Mouse (Mus musculus) stomach, embryonic 16.5 days (tissue): ENCODE results near the gene Foxb2. TPM values are rescaled to one million over a fixed set of nuclear protein-coding genes. Genes with fewer than 3 reads are reported as not detected.
"Not testable (repeated sequence)": the region's sequence is repeated elsewhere in the genome, so short reads cannot be mapped to it uniquely, and the experiment has no call there.

ENCODE experiments used
- ATAC-seq: fragments of 200-750 bp; cut with Nextera tagmentation; 2 replicates; pipeline ENCODE4 v1.8.0; 2017; ENCODE audit warnings: moderate number of reproducible peaks, moderate TSS enrichment; ENCODE audit not compliant: insufficient read depth, low FRiP score
- H3K27ac ChIP-seq: fragments of 300-500 bp; sonication (generic); 2 replicates; pipeline ENCODE4 v1.5.1; 2014; ENCODE audit warnings: low read length
- H3K27me3 ChIP-seq: fragments of 300-500 bp; sonication (generic); 2 replicates; pipeline ENCODE4 v1.6.1; 2014; ENCODE audit warnings: low read length, control low read depth, mixed read lengths; ENCODE audit not compliant: control insufficient read depth, insufficient read depth
- H3K36me3 ChIP-seq: fragments of 300-500 bp; sonication (generic); 2 replicates; pipeline ENCODE4 v1.6.1; 2014; ENCODE audit warnings: low read length; ENCODE audit not compliant: control insufficient read depth, insufficient read depth
- H3K4me1 ChIP-seq: fragments of 300-500 bp; sonication (generic); 2 replicates; pipeline ENCODE4 v1.6.1; 2014; ENCODE audit warnings: low read length, control low read depth, mixed read lengths; ENCODE audit not compliant: control insufficient read depth, insufficient read depth
- H3K4me2 ChIP-seq: fragments of 300-500 bp; sonication (generic); 2 replicates; pipeline ENCODE4 v1.6.1; 2014; ENCODE audit warnings: low read depth, low read length, mixed read lengths
- H3K4me3 ChIP-seq: fragments of 300-500 bp; sonication (generic); replicated peaks from 2 replicates; pipeline ENCODE4 v1.5.1; 2014; ENCODE audit warnings: mild to moderate bottlenecking, low read length
- H3K9ac ChIP-seq: fragments of 300-500 bp; sonication (generic); 2 replicates; pipeline ENCODE4 v1.6.1; 2014; ENCODE audit warnings: low read length
- H3K9me3 ChIP-seq: fragments of 300-500 bp; sonication (generic); replicated peaks from 2 replicates; pipeline ENCODE4 v1.6.1; 2016; ENCODE audit warnings: low read length, control low read depth; ENCODE audit not compliant: control insufficient read depth
- WGBS: fragments of 180-500 bp; shearing (Covaris S2); extraction: QIAGEN DNeasy Blood & Tissue Kit; methylation state at CpG from one replicate; pipeline ENCODE4 v1.1.7; 2014; 5-methylcytosine and 5-hydroxymethylcytosine counted together
- polyA plus RNA-seq: library from polyadenylated mRNA; unstranded; fragments of >200 nt; fragmentation: Nextera tagmentation; extraction: Ambion mirVana; gene quantifications from 2 replicates; pipeline ENCODE4 v1.2.1, GENCODE M21; 2015

Gene Foxb2
- polyA plus RNA-seq, 1 experiment from 2014 or later, result not detected

- peaks cover 24% of the 10 kb centered on the region for H3K4me1 ChIP-seq
- WGBS, result 1% methylated on average over 55 of the region's 55 CpGs
- no peak for ATAC-seq
Observed at GRCm38 (mm10) chr19:16873942-16874861, 597 bp upstream of the Foxb2 start.

GRCm38 (mm10) chr19:16872331-16873180 lies 1.0 kb downstream of the Foxb2 start:
- Histone ChIP-seq H3K4me3 (peak overlapping the region; percentile 48), H3K36me3 (no peaks in the 10 kb centered on the region), H3K27me3 (peaks cover 92% of the 10 kb centered on the region), H3K9me3 (no peaks in the 10 kb centered on the region), H3K4me1 (peaks cover 24% of the 10 kb centered on the region), H3K27ac (no peak overlapping the region), H3K4me2 (peak overlapping the region; percentile 65), H3K9ac (peak overlapping the region; percentile 43)
- ATAC-seq, result 0 out of 2 replicates have a peak, but pooled peaks have one; percentile 28
- WGBS, result under 1% methylated on average over 76 of the region's 88 CpGs

More at GRCm38 (mm10) chr19:16873942-16874861, 597 bp upstream of the Foxb2 start:
- Histone ChIP-seq H3K4me2 (peak overlapping the region; percentile 41), H3K27me3 (peaks cover 92% of the 10 kb centered on the region), H3K36me3 (no peaks in the 10 kb centered on the region), H3K4me3 (peak overlapping the region; percentile 48), H3K9me3 (no peaks in the 10 kb centered on the region), H3K9ac (no peak overlapping the region), H3K27ac (no peak overlapping the region)

- 1% methylated on average over 24 of the region's 24 CpGs for WGBS
- H3K9ac ChIP-seq, result no peak overlapping the region
- H3K4me1 ChIP-seq, result peaks cover 24% of the 10 kb centered on the region
- no peaks in the 10 kb centered on the region for H3K36me3 ChIP-seq
- ATAC-seq, result no peak
- no peaks in the 10 kb centered on the region for H3K9me3 ChIP-seq
- H3K27ac ChIP-seq, result no peak overlapping the region
- H3K4me3 ChIP-seq, result no peak overlapping the region
- peaks cover 87% of the 10 kb centered on the region for H3K27me3 ChIP-seq
- no peak overlapping the region for H3K4me2 ChIP-seq
Observed at GRCm38 (mm10) chr19:16871192-16871760, 2.3 kb downstream of the Foxb2 start.

- no peak overlapping the region for H3K4me2 ChIP-seq
- no peaks in the 10 kb centered on the region for H3K36me3 ChIP-seq
- H3K27ac ChIP-seq, result no peak overlapping the region
- peaks cover 81% of the 10 kb centered on the region for H3K27me3 ChIP-seq
- no peaks in the 10 kb centered on the region for H3K9me3 ChIP-seq
- no peak overlapping the region for H3K9ac ChIP-seq
- ATAC-seq, result no peak
- 2% methylated on average over 28 of the region's 28 CpGs for WGBS
- H3K4me3 ChIP-seq, result no peak overlapping the region
- peaks cover 24% of the 10 kb centered on the region for H3K4me1 ChIP-seq
Observed at GRCm38 (mm10) chr19:16870501-16871191, 3.0 kb downstream of the Foxb2 start.

- Histone ChIP-seq H3K4me1 (peaks cover 18% of the 10 kb centered on the region), H3K27me3 (peaks cover 62% of the 10 kb centered on the region), H3K36me3 (no peaks in the 10 kb centered on the region), H3K9me3 (no peaks in the 10 kb centered on the region), H3K9ac (no peak overlapping the region), H3K4me3 (no peak overlapping the region), H3K27ac (no peak overlapping the region), H3K4me2 (no peak overlapping the region)
- no peak for ATAC-seq
- WGBS, result 31% methylated on average over 5 of the region's 5 CpGs
Observed at GRCm38 (mm10) chr19:16868534-16868933, 5.1 kb downstream of the Foxb2 start.

GRCm38 (mm10) chr19:16858646-16859045 lies 15.0 kb downstream of the Foxb2 start:
- 54% methylated on average over 4 of the region's 4 CpGs for WGBS
- ATAC-seq, result no peak
- Histone ChIP-seq H3K4me1 (no peaks in the 10 kb centered on the region), H3K4me3 (no peak overlapping the region), H3K9me3 (no peaks in the 10 kb centered on the region), H3K9ac (no peak overlapping the region), H3K36me3 (no peaks in the 10 kb centered on the region), H3K4me2 (no peak overlapping the region), H3K27ac (no peak overlapping the region), H3K27me3 (peaks cover 6% of the 10 kb centered on the region)

GRCm38 (mm10) chr19:16856752-16857151 lies 16.9 kb downstream of the Foxb2 start:
- ATAC-seq, result no peak
- Histone ChIP-seq H3K27ac (no peak overlapping the region), H3K4me3 (no peak overlapping the region), H3K27me3 (peaks cover 7% of the 10 kb centered on the region; the same call in 1 of the 2 replicates), H3K9me3 (no peaks in the 10 kb centered on the region), H3K4me2 (no peak overlapping the region), H3K4me1 (no peaks in the 10 kb centered on the region), H3K36me3 (no peaks in the 10 kb centered on the region), H3K9ac (no peak overlapping the region)
- 70% methylated on average over 5 of the region's 5 CpGs for WGBS

- not testable (repeated sequence) for ATAC-seq, H3K4me2 ChIP-seq
Observed at GRCm38 (mm10) chr19:16844091-16844490, 29.5 kb downstream of the Foxb2 start.

More at GRCm38 (mm10) chr19:16844091-16844490, 29.5 kb downstream of the Foxb2 start:
- not testable (repeated sequence) for H3K36me3 ChIP-seq, H3K27me3 ChIP-seq, H3K9me3 ChIP-seq, H3K4me1 ChIP-seq, H3K9ac ChIP-seq, H3K27ac ChIP-seq, H3K4me3 ChIP-seq
- 95% methylated on average over 2 of the region's 2 CpGs for WGBS
